Mouse (Mus musculus) neutrophil, adult 5-6 weeks (primary cell): ENCODE results near the gene Ret. TPM values are rescaled to one million over a fixed set of nuclear protein-coding genes. Genes with fewer than 3 reads are reported as not detected.

Experiments
- ATAC-seq: fragments of 151-379, 151-347 bp; 2 replicates; pipeline ENCODE4 v1.8.0; 2017; ENCODE audit warnings: mild to moderate bottlenecking, moderate TSS enrichment; ENCODE audit not compliant: insufficient number of reproducible peaks, poor library complexity, low FRiP score, severe bottlenecking; ENCODE audit errors: extremely low read depth
- total RNA-seq: library from RNA; stranded (forward); fragments of 200-1000 nt; gene quantifications from 2 replicates; pipeline ENCODE4 v1.2.3, GENCODE M21; 2017

Gene Ret
- total RNA-seq, 1 experiment from 2014 or later: 0.23 TPM

DNA sequence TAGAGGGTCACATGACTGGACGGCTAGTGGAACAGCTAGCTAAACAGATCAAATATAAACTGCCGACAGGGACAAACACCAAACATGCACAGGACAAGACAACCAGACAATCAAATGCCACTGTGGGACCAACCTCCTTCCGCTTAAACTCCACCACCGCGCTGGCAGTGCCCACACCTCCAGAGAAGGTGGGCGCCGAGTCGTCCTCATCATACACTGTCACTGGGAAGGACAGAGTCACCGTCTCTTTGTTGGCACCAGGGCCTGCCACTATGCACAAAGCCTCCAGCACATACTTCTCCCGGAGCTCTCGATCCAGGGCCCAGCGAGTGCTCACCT lies 17.5 kb downstream of the Ret start:
- ATAC-seq: no peak

DNA sequence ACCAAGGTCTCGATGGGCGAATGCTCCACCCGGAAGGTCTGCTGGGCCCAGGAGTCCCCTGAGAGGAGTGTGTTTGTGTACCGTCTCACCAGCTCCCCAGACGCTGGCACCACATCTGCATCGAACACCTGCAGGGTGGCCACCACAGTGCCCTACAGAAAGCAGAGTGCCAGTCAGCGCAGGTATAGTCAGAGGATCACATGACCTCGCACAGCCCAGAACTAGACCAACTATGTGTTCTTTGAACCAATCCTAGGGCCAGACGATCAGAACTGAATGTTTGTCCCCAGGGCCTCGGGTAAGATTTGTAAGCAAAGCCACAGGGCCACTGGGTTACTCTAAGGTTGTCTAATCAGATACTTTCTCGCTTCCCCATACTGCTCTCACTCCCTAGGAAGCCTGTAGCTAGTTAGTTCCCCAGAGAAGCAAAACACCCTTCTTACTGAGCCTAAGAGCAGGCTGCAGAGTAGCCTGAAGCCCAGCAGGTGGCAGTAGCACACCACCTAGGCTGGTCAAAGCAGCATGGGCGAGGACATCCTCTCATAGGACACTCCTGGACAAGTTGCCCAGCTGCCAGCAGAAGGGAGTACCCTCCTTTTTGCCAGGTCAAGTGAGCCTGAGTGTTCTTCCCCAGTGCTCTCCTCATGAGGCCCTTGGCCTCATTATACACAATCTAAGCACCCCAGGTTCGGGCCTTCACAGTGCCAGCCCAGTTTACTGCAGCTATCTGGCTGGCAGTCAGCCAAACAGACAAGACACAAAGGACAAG lies 18.0 kb downstream of the Ret start:
- peak; percentile 81 for ATAC-seq

DNA sequence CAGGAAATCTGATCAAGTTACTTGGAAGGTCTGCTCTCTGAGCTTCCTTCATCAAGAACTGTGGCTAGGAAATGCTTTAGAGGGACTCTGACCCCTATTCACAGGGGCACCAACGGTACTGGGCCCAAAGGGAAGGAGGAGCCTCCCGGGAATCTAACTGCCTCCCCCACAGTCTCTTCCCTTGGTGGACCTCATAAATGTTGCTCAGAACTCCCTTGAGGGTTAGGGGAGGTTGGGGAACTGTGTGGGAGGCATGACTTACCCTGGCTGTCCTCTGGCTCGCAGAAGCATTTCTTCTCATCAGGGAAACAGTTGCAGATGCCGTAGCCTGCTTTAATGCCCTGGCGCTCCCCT lies 23.6 kb downstream of the Ret start:
- no peak for ATAC-seq

DNA sequence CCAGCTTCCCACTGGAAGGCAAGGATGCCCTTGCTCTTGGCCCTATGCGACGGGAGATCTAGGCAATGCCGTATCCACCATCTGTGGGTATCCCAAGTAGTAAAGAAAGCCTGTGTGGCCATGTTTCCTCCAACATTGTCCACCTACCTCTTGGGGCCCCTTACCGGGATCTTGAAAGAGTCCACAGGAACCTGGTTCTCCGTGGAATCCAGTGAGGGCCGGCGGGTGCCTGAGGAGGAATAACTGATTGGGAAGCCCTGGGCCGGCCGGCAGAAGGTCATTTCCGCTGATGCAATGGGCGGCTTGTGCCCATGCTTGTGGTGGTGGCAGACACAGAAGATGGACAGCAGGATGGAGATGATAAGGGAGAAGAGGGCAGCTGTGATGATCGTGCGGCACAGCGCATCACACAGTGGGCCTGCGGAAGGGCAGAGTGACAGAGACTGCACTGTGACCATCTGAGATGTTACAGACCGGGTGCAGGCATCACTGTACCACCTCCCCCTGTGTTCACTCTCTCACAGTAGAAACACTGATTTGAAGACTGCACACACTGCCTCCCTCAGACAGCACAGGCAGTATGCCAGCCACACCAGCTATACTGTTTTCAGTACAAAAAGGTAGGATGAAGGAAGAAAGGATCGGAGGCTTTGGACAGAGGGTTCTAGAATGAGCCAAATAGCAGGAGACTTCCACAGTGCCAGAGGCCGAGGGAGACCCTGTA lies 24.1 kb downstream of the Ret start:
- no peak for ATAC-seq

DNA sequence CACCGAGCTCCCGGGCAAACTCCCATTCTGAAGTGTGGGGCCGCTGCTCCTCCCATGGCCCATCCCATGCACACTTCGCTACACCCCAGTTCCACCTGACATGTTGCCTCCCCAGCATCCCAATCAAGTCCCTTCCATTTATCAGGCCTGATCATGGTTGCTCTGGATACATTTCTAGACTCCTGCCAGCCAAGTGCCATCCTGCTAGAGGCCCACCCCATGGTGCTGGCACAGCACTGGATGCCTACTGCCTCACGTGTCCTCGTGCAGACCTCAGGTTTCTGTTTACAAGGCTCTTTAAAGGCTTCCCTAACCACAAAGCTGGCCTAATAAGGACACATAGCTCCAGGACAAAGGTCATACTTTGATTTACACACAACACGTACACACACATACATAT lies 26.1 kb downstream of the Ret start:
- no peak for ATAC-seq

DNA sequence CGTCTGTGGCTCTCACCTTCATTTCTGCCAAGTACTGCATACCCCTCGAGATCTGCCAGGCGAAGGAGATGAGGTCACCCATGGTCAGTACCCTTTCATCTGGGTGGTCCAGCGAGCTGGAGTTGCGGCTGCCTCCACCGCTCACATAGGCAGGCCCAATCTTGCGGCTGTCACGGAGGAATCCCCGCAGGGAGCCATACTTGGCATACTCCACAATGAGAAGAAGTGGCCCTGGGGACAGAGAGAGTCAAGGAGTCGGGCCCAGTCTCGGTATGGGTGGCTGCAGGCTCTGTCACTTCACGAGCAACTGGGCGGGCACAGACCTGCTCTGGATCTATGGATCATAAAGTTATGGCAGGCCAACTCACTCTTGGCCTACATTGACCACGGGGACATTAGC lies 29.4 kb downstream of the Ret start:
- no peak for ATAC-seq

DNA sequence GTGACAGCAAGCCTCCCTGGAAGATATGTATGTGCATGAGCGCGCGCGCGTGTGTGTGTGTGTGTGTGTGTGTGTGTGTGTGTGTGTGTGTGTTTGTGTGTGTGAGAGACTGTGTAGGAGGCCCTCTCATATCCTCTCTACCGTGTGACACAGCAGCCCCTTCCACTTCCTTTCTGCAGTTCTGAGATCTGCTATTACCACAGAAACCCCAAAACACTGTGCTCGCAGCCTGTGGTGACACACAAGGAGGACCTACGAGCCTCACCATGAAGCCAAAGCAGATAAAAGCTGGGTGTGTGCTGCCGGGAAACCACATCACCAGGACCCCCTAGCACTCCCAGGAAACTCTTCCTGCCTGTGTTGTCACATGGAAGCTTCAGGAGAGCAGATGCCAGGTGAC lies 30.5 kb downstream of the Ret start:
- peak; percentile 51 for ATAC-seq

DNA sequence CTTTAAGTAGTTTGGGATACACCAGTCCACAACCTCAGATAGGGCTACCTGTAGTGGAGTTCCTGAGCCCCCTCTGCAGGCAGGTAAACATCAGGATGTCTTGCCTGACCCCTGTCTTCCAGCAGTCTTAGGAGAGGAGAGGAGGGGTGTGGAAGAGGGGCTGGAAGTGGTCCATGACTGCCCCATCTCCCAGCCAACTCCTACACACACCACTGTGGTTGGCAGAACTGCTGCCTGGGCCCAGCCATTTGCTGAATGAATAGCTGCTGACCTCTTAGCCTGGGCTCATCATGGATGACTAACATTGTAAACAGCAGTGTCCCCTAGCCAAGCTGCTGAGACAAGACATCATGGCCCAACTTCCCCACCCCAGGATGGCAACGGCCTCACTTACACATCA lies 32.0 kb downstream of the Ret start:
- no peak for ATAC-seq

DNA sequence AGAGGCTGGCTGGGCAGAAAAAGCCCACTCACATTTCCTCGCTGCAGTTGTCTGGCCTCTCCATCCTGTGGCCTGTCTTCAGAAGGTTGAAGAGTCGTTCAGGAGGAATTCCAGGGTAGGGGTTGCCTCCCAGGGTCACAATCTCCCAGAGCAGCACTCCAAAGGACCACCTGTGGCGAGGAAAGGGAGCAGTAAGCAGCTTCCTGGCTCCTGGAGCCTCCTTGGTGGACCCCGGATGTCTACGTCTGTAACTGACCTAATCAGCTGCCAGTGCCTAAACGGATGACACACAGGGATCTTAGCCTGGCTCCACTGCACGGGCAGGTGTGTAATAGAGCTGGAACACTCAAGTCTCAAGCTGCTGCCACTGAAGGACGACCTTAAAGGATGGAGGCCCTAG lies 32.8 kb downstream of the Ret start:
- ATAC-seq: no peak

DNA sequence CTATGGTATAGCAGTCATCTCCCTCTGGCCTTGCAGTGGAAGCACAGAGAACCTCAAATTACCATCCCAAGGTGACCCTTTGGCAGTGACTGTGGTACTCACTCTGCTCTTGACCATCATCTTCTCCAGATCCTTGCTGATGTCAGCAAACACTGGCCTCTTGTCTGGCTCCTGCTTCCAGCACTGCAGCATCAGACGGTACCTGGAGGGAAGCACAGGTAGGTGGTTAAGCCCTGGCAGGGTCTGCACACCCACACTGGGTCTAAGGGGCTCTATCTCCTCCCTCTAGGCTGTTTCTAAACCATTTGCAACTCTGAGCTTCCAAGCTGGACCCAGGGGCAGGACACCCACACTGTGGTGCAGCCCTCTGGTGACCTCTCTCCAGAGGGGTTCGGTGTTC lies 34.4 kb downstream of the Ret start:
- no peak for ATAC-seq

DNA sequence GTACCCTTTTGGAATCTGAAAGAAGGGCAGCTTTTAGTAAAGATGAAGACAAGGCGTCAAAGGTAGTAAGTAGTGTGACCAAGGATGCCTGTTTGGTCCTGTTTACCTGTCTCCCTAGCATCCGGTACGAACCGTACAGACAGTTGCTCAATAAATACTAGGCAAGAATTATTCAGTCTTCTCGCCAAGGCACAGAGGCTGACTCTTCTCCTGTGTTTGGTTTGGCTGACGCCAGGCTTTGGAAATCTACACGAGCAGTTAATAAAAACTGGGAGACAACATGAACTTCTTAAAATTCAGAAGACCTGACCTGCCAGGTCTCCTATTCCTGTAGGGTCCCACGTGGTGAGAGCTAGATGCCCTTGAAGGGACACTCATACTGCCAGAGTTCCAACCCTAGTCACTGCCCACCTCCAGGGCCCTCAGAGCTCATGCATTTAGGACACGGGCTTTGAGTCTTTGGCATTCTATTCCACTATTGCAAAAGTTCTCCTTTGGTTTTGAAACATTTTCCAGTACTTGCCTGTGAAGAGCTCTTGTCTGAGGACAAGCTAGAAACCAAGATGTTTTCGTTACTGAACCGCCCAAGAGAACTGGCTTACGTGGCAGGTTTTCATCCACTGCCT lies 34.9 kb downstream of the Ret start:
- ATAC-seq: no peak

DNA sequence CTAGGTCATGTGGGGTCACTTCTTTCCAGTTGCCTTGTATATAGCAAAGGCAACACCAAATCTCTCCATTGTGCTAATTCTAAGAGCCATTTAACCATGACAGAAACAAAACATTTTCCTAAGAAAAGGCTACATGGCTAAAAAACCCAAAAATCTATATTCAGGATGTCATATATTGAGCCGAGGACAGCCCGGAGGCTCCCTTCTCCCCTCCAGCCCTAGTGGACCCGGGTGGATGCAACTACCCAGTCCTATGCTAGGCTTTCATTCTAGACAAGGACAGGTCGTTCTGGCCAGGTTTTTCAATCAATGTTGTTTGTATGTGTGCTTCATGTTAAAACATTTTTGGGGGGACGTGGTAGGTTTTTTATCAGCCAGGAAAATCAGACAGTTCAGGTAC lies 44.4 kb downstream of the Ret start:
- ATAC-seq: no peak

DNA sequence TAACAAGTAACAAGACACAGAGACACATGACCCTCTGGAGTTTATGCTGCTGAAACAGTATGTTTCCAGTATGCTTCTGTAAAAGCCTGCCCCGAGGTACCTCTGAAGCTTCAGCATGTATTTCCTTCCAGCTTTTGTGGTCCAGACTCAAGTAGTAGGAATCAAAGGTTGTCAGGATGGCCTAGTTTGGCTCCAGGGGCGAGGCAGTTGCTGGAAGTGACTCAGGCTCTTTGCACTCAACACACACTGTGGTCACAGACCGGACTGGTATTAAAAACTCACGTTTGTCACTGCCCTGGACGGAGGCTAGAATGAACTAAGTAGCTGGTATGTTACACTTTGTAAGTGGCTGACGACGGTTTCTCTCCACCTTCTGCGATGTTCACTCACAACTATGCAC lies 46.5 kb downstream of the Ret start:
- ATAC-seq: no peak

DNA sequence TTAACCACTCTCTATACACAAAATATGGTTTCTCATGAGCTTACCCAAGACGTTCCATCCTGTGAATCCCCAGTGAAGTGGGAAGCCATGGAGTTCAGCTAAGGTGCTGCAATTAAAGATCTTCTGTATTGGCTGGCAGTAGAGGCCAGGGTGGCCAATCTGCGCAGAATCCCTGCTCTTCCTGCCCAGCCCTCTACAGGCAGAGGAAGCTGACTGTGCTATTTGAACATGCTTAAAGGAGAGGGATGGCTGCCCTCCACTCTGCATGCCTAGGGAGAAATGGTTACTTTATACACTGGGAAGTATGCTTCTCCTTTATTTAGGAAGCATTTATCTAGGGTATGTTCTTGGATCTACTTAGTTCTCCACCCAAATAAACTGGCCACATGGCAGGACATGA lies 47.0 kb downstream of the Ret start:
- ATAC-seq: no peak

DNA sequence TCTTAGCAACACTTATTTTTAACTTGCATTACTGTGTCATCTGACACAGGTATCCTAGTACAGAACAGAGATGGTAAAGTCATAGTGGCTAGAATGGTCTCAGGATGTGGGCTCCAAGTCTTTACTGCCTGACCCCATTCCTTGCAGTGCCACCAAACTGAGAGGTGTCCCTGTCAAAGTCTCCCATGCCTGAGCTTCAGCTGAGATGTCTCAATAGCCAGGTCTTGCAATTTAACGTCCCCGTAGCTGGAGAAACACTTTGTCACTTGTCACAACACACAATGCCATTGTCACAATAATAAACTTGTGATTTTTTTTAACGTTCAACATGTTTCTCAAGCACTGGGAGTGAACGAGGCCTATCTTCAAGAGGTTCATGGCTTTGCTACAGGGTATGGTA lies 47.4 kb downstream of the Ret start:
- ATAC-seq: no peak

DNA sequence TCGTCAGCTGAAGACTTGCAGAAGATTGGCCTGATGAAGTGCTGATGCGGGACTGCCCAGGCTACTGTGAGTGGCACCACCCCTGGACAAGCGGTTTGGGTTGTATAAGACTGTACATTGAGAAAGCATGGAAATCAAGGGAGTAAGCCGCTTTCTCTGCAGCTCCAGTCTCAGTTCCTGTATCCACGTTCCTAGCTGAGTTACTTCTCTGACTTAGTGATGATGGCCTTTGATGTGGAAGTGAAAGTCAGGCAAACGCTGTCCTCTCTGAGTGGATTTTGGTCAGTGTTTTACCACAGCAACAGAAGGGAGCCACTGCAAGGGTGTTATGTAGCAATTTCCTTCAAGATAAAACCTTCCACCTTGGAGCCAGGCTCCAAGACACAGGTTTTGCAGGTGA lies 56.6 kb downstream of the Ret start:
- no peak for ATAC-seq

DNA sequence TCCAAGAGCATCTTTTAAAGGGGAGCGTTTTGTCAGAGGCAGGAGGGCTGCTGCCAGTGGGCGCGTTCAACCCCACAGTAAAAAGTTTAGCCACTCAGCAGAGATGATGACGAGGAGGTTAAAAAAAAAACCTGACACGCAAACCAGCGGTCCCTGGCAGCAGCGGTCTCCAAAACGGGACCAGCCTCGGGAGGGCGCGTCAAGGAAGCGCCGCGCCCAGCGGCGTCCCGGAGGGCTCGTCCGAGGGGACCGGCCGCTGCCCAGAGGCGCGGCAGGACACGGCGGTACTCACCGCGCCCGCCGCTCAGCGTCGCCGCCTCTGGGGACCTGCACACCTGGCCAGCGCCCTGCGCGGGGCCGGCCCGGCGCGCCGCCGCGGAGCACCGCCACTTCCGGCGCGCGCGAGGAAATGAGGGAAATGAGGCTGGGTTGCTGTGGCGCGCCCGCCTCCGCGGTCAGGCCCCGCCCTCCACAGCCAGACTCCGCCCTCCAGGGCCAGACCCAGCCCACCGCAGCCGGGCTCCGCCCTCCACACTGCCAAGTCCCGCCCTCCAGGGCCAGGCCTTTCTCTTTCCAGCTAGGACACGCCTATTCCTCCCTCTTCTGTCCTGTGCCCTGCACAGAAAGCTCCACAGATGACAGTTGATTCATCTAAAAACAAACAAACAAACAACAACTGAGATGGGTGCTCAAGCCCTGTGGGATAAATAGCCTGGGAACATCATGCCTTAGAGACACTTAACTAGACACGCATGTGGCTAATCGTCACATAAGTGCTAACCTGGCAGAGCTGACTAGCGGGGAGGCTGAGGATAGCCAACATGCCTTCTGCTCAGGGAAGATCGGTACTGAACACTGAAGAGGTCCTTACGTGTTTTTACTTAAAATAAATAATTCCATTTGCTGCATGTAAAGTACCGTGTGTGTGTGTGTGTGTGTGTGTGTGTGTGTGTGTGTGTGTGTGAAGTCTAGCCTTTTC lies 58.5 kb downstream of the Ret start, which contains the start of gene Csgalnact2:
TSS of gene Csgalnact2 (minus strand) at position 410 of the 979 bp plus-strand sequence.
- peak; percentile 93 for ATAC-seq

DNA sequence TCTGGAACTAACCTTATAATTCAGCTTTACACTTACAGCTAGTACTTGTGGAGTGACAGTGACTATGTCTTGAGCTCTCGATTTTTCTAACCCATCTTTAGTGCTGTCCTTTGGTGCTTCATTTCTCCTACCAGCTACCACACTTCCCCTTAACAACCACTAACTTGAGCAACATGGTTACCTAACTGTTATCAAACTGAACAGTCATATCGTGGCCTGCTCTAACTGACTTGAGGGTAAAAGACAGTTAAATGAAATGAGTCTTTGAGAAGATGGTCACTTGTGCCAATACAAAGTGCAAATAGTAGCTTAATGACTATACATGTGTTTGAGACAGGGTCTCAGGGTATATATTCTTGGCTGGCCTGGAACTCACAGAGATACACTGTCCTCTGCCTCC lies 60.4 kb downstream of the Ret start:
- ATAC-seq: no peak; the same call in 1 of the 2 replicates

DNA sequence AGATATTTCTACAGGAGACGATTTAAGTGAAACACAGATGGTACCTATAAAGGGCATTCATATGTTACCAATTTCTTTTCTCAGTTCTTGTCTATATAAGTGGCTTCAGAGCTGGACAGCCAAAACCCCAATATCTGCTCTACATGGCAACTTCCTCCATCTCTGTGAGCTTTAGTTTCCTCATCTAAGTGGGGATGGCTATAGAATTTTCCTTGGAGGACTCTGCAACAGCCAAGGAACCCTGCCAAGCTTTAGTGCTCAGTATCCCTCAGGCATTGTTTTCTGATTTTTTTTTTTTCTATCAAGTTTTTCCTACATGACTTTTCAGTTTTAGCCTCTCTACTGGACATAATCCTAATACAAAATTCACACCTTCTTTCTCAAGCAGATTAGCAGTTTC lies 63.1 kb downstream of the Ret start:
- ATAC-seq: no peak
